Mouse (Mus musculus): Measurements from ENCODE around the gene Spsb2.

Spsb2 gene

GRCm38 (mm10) chr6:124857840-124858530 lies 49.5 kb downstream of the Spsb2 start:
- no peak for DNase-seq (ENCODE audit: low read depth)

- DNase-seq (ENCODE audit: low read depth) = no peak
Observed at GRCm38 (mm10) chr6:124858561-124859318, 50.3 kb downstream of the Spsb2 start.

DNA sequence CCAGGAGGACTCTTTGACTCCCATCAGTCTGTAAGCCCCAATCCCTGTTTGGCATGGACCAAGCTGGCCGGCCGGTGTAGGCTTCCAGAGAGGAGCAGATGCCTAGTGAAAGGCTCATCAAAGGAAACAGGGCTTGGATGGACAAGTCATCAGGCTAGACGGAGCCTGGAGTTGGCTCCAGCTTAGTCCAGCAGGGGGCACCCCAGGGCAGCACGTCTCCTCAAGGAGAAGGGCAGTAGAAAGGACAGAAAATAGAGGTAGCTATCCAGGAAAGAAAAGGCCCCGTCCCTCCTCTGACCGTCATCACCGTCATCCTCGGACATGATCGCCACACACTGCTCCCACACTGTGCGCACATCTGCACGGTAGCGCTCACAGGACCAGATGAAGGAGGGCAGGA lies 51.3 kb downstream of the Spsb2 start:
- peak; percentile 46 for DNase-seq (ENCODE audit: low read depth)

Data from c-Kit-positive CD71-positive TER-119-negative erythroid progenitor cells, embryonic 14.5 days (primary cell).